Mouse (Mus musculus) CH12.LX (cell line): ENCODE results near the gene Pfkl. TPM values are rescaled to one million over a fixed set of nuclear protein-coding genes. Genes with fewer than 3 reads are reported as not detected.

Source experiments
- DNase-seq: peaks from one replicate; pipeline ENCODE4 v3.0.0-alpha.2; 2013; ENCODE audit errors: extremely low read depth
- H3K27ac ChIP-seq: 2 replicates; pipeline ENCODE4 v1.5.1; 2012; ENCODE audit warnings: low read depth, mild to moderate bottlenecking, control low read depth, moderate library complexity; ENCODE audit not compliant: insufficient read depth
- H3K27me3 ChIP-seq: replicated peaks from 2 replicates; pipeline ENCODE3; 2012; ENCODE audit warnings: inconsistent platforms
- H3K36me3 ChIP-seq, 2 experiments: replicated peaks in 1 of 2; 2 replicates each; pipeline versions ENCODE3 to v1.6.1; 2012; ENCODE audit warnings: inconsistent platforms in 1 of 2, low read length in 1 of 2, mild to moderate bottlenecking in 1 of 2, mixed read lengths in 1 of 2, moderate library complexity in 1 of 2; ENCODE audit not compliant: control insufficient read depth in 1 of 2, insufficient read depth in 1 of 2
- H3K4me1 ChIP-seq, 2 experiments: 2 replicates each; pipeline ENCODE4 v1.6.1; 2012; ENCODE audit warnings: inconsistent platforms in 1 of 2, moderate library complexity in 1 of 2; ENCODE audit not compliant: insufficient read depth in 2 of 2, control insufficient read depth in 1 of 2
- H3K4me2 ChIP-seq: 2 replicates; pipeline ENCODE4 v1.6.1; 2012; ENCODE audit warnings: low read depth, mild to moderate bottlenecking, control low read depth; ENCODE audit not compliant: poor library complexity, insufficient read depth, severe bottlenecking
- H3K4me3 ChIP-seq, 3 experiments: fragments of 150-350 bp in 1 of 3; sonication (generic) in 1 of 3; replicated peaks in 1 of 3; 2 replicates each; pipeline versions ENCODE3 to v1.5.1; 2011 to 2012; ENCODE audit warnings: low read depth in 2 of 3, low read length in 2 of 3, mild to moderate bottlenecking in 2 of 3, moderate library complexity in 2 of 3, control low read depth in 1 of 3, improper control_type of control experiment in 1 of 3, inconsistent platforms in 1 of 3, mixed read lengths in 1 of 3; ENCODE audit not compliant: poor library complexity in 1 of 3
- H3K79me2 ChIP-seq: replicated peaks from 2 replicates; pipeline ENCODE4 v1.6.1; 2012; ENCODE audit warnings: mild to moderate bottlenecking, moderate library complexity; ENCODE audit not compliant: control insufficient read depth, poor library complexity, insufficient read depth, severe bottlenecking; ENCODE audit errors: extremely low read depth
- H3K9ac ChIP-seq: 2 replicates; pipeline ENCODE4 v1.6.1; 2012; ENCODE audit warnings: low read depth, mild to moderate bottlenecking, control low read depth, moderate library complexity; ENCODE audit not compliant: insufficient read depth
- H3K9me3 ChIP-seq: replicated peaks from 2 replicates; pipeline ENCODE3; 2012; ENCODE audit warnings: low read length, inconsistent platforms, mixed read lengths
- CHD1 ChIP-seq: IDR thresholded peaks from 2 replicates; pipeline ENCODE4 v1.6.1; 2012; ENCODE audit warnings: low read depth, low read length, improper control_type of control experiment, inconsistent platforms
- CHD2 ChIP-seq: IDR thresholded peaks from 2 replicates; pipeline ENCODE4 v1.6.1; 2011; ENCODE audit warnings: low read length, improper control_type of control experiment
- EP300 ChIP-seq: IDR thresholded peaks from 2 replicates; pipeline ENCODE4 v1.6.1; 2011; ENCODE audit warnings: low read length, improper control_type of control experiment
- HCFC1 ChIP-seq: IDR thresholded peaks from 2 replicates; pipeline ENCODE4 v1.6.1; 2012; ENCODE audit warnings: low read depth, mild to moderate bottlenecking, inconsistent platforms, low read length, improper control_type of control experiment
- IRF4 ChIP-seq: IDR thresholded peaks from 2 replicates; pipeline ENCODE4 v1.6.1; 2014; ENCODE audit warnings: low read depth, mild to moderate bottlenecking, inconsistent platforms, low read length, improper control_type of control experiment
- JUN ChIP-seq: IDR thresholded peaks from 2 replicates; pipeline ENCODE4 v1.6.1; 2011; ENCODE audit warnings: low read depth, mild to moderate bottlenecking, low read length, improper control_type of control experiment, moderate library complexity; ENCODE audit not compliant: insufficient read depth
- JUND ChIP-seq: conservative IDR thresholded peaks from 2 replicates; pipeline ENCODE4 v1.6.1; 2011; ENCODE audit warnings: low read depth, low read length, improper control_type of control experiment
- KAT2A ChIP-seq: IDR thresholded peaks from 2 replicates; pipeline ENCODE4 v1.6.1; 2012; ENCODE audit warnings: low read length, improper control_type of control experiment, inconsistent platforms; ENCODE audit not compliant: insufficient replicate concordance
- MAFK ChIP-seq: IDR thresholded peaks from 2 replicates; pipeline ENCODE4 v1.6.1; 2011; ENCODE audit warnings: low read length, improper control_type of control experiment; ENCODE audit not compliant: insufficient replicate concordance
- MAZ ChIP-seq: IDR thresholded peaks from 2 replicates; pipeline ENCODE4 v1.6.1; 2012; ENCODE audit warnings: low read depth, mild to moderate bottlenecking, inconsistent platforms, low read length, improper control_type of control experiment, moderate library complexity
- MEF2A ChIP-seq: IDR thresholded peaks from 2 replicates; pipeline ENCODE4 v1.6.1; 2014; ENCODE audit warnings: low read depth, mild to moderate bottlenecking, inconsistent platforms, low read length, improper control_type of control experiment, borderline replicate concordance
- MXI1 ChIP-seq: IDR thresholded peaks from 2 replicates; pipeline ENCODE4 v1.6.1; 2011; ENCODE audit warnings: mild to moderate bottlenecking, low read depth, low read length, improper control_type of control experiment
- MYC ChIP-seq: IDR thresholded peaks from 2 replicates; pipeline ENCODE4 v1.6.1; 2011; ENCODE audit warnings: low read depth, mild to moderate bottlenecking, improper control_type of control experiment, low read length
- NRF1 ChIP-seq: IDR thresholded peaks from 2 replicates; pipeline ENCODE4 v1.6.1; 2014; ENCODE audit warnings: low read depth, mild to moderate bottlenecking, inconsistent platforms, low read length, improper control_type of control experiment, moderate library complexity
- PAX5 ChIP-seq: IDR thresholded peaks from 2 replicates; pipeline ENCODE4 v1.6.1; 2012; ENCODE audit warnings: low read length, inconsistent platforms, mixed read lengths
- POLR2AphosphoS2 ChIP-seq: IDR thresholded peaks from 2 replicates; pipeline ENCODE4 v1.6.1; 2011; ENCODE audit warnings: low read depth, low read length, improper control_type of control experiment
- RCOR1 ChIP-seq: conservative IDR thresholded peaks from 2 replicates; pipeline ENCODE4 v1.6.1; 2012; ENCODE audit warnings: low read depth, mild to moderate bottlenecking, inconsistent platforms, low read length, improper control_type of control experiment
- SMC3 ChIP-seq: IDR thresholded peaks from 2 replicates; pipeline ENCODE4 v1.6.1; 2011; ENCODE audit warnings: low read depth, low read length, improper control_type of control experiment
- TBP ChIP-seq: conservative IDR thresholded peaks from 2 replicates; pipeline ENCODE4 v1.6.1; 2011; ENCODE audit warnings: low read depth, low read length, improper control_type of control experiment
- TCF12 ChIP-seq: IDR thresholded peaks from 2 replicates; pipeline ENCODE4 v1.6.1; 2014; ENCODE audit warnings: low read depth, mild to moderate bottlenecking, inconsistent platforms, low read length, improper control_type of control experiment
- USF1 ChIP-seq: IDR thresholded peaks from 2 replicates; pipeline ENCODE4 v1.6.1; 2014; ENCODE audit warnings: low read depth, mild to moderate bottlenecking, inconsistent platforms, low read length, improper control_type of control experiment
- ZC3H11A ChIP-seq: IDR thresholded peaks from 2 replicates; pipeline ENCODE4 v1.6.1; 2012; ENCODE audit warnings: low read depth, mild to moderate bottlenecking, inconsistent platforms, low read length, improper control_type of control experiment
- ZMIZ1 ChIP-seq: IDR thresholded peaks from 2 replicates; pipeline ENCODE4 v1.6.1; 2012; ENCODE audit warnings: low read depth, mild to moderate bottlenecking, inconsistent platforms, low read length, improper control_type of control experiment
- dilution Hi-C: fragments of 300-500 bp; cut with MboI; formaldehyde crosslinking; loops from 2 replicates; pipeline ENCODE4 v1.14.3; 2020; ENCODE audit warnings: low sequenced_read_pairs; ENCODE audit not compliant: extremely low pct_unique_long_range_greater_than_20kb, extremely low pct_ligation_motif_present
- in situ Hi-C: fragments of 300-500 bp; cut with MboI; formaldehyde crosslinking; loops from 3 replicates; pipeline ENCODE4 v1.14.3; 2019; ENCODE audit warnings: low sequenced_read_pairs, low pct_ligation_motif_present, low pct_unique_long_range_greater_than_20kb, mixed read lengths
- polyA plus RNA-seq: library from polyadenylated mRNA; unstranded; fragments of >175 nt; gene quantifications from 2 replicates; pipeline ENCODE4 v1.2.1, GENCODE M21; 2012; ENCODE audit warnings: low read depth; ENCODE audit not compliant: insufficient read length
- total RNA-seq, 2 experiments: library from RNA; depleted of rRNA; stranded (reverse); fragments of 300-350 nt in 1 of 2; fragments of >200 nt in 1 of 2; gene quantifications; 2 replicates each; pipeline ENCODE4 v1.2.3; 2012 to 2014

The Pfkl gene
- total and polyA plus RNA-seq, 3 experiments = 95.9 to 210 (median 159) TPM

- Histone ChIP-seq H3K4me3 (no peak overlapping the region), H3K27me3 (peaks cover 66% of the 10 kb centered on the region), H3K27ac (no peak overlapping the region), H3K9me3 (peaks cover 7% of the 10 kb centered on the region), H3K4me1 (peaks cover 9 to 12% of the 10 kb centered on the region in 2 experiments), H3K9ac (no peak overlapping the region), H3K79me2 (no peaks in the 10 kb centered on the region), H3K4me2 (no peak overlapping the region), H3K36me3 (no peaks in the 10 kb centered on the region)
- DNase-seq = no peak
- in situ Hi-C loops (no loop called here), dilution Hi-C loops (no loop called here)
- no peak for TF ChIP-seq USF1
- no peak for TF ChIP-seq CHD2
- TF ChIP-seq TBP = no peak
- no peak for TF ChIP-seq MAFK
- no peak for TF ChIP-seq ZC3H11A
- no peak for TF ChIP-seq RCOR1
- no peak for TF ChIP-seq NRF1
- TF ChIP-seq MYC = no peak
- TF ChIP-seq CHD1 = no peak
- TF ChIP-seq MXI1 = no peak
- TF ChIP-seq POLR2AphosphoS2 = no peak
- no peak for TF ChIP-seq MAZ
These were observed 39.9 kb downstream of the Pfkl start for GRCm38 (mm10) chr10:77969973-77970325.

DNA sequence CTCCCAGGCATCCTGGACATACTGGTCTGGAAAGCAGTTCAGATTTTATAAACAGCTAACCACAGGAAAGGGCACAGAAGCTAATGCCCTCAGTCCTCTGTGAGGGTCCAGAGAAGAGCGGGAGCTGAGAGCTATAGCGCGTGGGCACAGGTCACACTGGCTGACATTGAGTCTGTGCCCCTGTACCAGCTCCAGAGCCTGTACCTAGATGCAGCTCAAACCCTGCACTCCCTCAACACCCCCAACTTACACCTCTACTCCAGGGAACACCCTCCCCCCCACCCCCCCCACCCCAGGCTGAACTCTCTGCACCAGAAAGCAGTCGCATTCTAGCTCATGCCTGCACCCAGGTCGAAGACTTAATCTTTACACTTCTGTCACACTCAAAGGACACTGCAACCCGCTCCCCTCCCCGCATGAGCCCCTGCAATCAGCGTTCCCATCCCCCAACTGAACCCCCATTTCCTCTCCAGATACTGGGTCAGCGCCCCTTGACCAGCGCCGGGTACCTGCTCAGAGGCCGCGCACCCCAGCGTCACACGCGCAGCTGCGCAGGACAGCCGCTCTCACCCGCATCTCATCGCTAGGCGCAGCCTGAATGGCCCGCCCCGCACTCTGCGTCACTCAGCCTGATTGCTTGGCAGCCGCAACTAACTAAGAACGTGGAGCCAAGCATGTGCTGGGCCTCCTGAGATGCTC, 40.5 kb downstream of the Pfkl start:
- TF ChIP-seq KAT2A = no peak
- TF ChIP-seq NRF1 = peak; percentile 59
- TF ChIP-seq, all 38 proteins: peak for 1
- Histone ChIP-seq H3K27me3 (peaks cover 64% of the 10 kb centered on the region), H3K79me2 (no peaks in the 10 kb centered on the region), H3K4me3 (no peak overlapping the region), H3K9me3 (peaks cover 7% of the 10 kb centered on the region), H3K36me3 (no peaks in the 10 kb centered on the region), H3K27ac (no peak overlapping the region), H3K4me2 (no peak overlapping the region), H3K4me1 (peaks cover 9 to 12% of the 10 kb centered on the region in 2 experiments), H3K9ac (no peak overlapping the region)
- in situ Hi-C loops = no loop called here
- no peak for DNase-seq
- dilution Hi-C loops = no loop called here

DNA sequence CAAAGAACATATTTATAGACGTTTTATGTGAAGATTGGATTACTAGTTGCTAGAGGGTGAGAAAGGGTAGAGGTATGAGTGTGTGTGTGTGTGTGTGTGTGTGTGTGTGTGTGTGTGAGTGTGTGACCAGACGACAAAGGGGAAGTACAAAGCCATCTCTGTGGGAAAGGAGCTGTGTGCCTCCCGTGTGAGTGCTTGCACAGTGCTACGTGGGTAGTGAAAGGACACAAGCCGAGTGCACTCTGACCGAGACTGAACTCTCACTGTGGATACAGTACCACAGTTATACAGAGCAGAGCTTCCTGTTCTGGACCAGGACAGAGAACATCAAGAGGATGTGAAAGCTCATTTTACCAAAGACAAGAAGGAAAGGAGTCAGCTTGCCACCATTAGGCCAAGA, 45.9 kb downstream of the Pfkl start:
- Histone ChIP-seq H3K4me3 (no peak overlapping the region), H3K4me2 (no peak overlapping the region), H3K27ac (no peak overlapping the region), H3K9me3 (no peaks in the 10 kb centered on the region), H3K4me1 (peaks cover 3 to 6% of the 10 kb centered on the region in 2 experiments; a peak in 3 of 4 replicates), H3K9ac (no peak overlapping the region), H3K36me3 (no peaks in the 10 kb centered on the region), H3K27me3 (peaks cover 67% of the 10 kb centered on the region), H3K79me2 (no peaks in the 10 kb centered on the region)
- in situ Hi-C loops = no loop called here
- dilution Hi-C loops = no loop called here
- DNase-seq = no peak
- TF ChIP-seq CHD1 (no peak), TCF12 (no peak), ZMIZ1 (no peak), EP300 (no peak), PAX5 (no peak), SMC3 (no peak), IRF4 (no peak), NRF1 (no peak), POLR2AphosphoS2 (no peak), JUND (no peak), MAZ (no peak), JUN (no peak), HCFC1 (no peak), MEF2A (no peak)
